Mouse (Mus musculus): ENCODE measurements around the gene Clrn1.
"Not testable (repeated sequence)": the region's sequence is repeated elsewhere in the genome, so short reads cannot be mapped to it uniquely, and the experiment has no call there.

Gene Clrn1

DNA sequence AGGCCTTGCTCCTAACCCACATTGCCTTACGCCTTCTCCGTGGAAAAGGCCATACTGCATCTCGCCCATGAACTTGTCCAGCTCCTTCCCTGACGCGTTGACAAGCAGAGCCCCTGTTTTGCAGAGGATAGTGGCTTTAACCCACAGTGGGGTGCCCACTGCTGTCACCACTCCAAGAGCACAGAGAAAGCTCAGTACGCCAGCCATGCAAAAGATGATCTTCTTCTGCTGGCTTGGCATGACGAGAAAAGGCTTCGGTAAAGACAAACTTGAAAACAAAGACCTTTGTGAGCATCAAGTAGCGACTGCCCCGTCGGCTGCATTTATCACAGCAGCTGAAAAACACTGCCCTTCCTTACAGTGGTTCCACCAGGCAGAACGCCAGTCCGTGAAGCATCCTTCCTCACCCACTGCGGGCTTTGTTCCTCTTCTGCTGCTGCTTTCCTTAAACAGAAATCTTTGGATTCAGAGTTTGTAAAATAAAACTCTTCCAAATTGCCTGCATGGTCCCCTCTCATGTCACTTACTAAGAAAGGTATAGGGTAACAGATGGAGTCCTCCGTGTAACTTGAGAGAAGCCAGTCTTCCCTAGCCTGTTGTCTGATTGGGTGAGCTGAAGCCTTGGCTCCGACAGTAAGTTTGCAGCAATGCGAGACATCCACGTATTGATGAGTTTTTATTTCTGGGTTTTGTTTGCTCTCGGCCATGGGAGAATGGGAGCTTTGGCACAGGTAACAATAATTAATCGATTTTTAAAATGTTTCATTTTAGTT is at the start of gene Clrn1:
Gene Clrn1 (minus strand): TSS at position 540 of the 773 bp plus-strand sequence.
- DNase-seq = no peak

DNA sequence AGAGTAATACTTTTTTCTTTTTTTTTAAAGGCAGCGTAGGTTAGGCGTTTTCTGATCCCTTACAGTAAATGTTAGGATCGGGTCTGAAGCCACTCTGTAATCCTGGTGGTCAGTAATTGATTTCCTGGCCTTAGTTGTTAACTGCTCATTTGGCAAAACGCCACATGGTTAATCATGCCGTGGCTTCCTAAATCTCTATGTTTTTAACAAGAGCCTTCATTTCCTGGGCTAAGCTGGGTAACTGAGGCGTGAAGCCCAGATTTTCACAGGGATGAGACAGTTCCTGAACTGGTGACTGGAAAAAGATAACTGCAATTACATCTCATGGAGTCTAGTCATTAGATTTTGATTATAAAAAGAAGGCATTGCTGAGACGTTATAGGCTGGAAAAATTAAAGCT is 38.9 kb upstream of the Clrn1 start:
- no peak for DNase-seq

DNA sequence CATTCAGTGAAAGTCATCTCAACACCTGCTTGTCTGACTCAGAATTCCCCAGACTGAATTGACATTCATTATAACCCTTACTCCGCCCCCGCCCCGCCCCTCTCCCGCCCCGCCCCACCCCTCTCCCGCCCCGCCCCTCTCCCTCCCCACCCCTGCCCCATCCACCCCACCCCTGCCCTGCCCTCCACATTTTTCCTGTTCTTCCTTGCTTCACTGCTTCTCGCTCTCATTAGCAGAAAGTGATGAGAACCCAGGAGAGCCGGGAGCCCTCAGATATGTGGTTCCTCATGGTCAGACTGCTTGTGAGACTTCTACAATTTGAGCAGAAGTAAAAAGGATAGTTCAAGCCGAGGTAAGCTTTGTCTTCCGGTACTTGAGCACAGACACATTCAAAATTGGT is 38.0 kb upstream of the Clrn1 start:
- no peak for DNase-seq

DNA sequence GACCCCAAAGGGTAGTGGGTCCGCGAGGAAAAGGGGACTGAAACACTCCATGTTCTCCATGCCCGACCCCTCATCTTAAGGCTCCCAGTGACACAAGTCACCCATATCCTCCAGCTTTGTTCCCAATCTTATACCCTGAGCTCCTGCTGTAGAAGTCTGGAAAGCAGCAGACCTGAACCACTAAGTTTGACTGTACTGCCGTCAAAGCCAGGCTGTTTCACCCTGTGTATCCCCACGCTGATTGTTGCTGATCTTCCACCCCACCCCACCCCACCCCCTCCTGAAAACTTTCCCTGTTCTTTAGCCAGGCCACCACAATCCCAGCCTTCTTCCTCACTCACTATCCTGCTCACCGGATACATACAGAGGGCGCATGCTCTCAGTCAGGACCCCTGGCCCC is 37.5 kb upstream of the Clrn1 start:
- no peak for DNase-seq

DNA sequence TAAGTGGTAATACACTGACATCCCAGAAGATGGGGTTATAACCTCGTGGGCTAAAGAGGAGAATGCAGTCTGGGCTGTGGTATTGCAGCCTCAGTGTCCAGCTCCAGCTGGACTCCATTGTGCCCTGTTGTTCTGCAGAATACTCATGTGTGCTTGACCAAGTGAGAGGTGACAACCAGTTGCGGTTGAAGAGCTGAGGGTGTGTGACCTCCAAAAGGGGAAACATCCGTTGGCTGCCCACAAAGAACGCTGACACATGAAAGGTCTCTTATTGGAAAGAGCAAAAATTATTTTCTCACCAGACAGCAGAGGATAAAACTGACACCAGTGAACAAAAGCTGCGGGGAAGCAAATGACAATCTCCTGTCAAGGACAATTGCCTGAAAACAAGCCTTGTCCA is 36.2 kb upstream of the Clrn1 start:
- no peak for DNase-seq

DNA sequence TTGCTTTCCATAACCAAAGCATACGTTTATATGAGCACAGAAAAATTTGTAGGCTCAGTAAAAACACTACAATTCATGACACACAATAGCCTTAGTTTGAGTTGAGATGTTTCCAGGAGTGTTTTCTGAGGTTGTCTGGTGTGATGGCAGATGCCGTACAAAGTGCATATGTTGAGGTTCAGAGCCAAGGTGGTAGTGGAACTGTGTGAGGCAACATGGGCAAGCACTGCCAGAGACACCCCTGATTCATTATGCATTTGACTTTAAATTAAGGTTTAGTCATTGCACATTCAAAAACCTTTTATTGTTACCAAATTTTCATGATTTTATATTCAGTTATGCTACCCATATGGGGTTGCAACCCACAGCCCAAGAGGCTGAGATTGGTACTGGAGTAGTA is 19.5 kb upstream of the Clrn1 start:
- DNase-seq = no peak

DNA sequence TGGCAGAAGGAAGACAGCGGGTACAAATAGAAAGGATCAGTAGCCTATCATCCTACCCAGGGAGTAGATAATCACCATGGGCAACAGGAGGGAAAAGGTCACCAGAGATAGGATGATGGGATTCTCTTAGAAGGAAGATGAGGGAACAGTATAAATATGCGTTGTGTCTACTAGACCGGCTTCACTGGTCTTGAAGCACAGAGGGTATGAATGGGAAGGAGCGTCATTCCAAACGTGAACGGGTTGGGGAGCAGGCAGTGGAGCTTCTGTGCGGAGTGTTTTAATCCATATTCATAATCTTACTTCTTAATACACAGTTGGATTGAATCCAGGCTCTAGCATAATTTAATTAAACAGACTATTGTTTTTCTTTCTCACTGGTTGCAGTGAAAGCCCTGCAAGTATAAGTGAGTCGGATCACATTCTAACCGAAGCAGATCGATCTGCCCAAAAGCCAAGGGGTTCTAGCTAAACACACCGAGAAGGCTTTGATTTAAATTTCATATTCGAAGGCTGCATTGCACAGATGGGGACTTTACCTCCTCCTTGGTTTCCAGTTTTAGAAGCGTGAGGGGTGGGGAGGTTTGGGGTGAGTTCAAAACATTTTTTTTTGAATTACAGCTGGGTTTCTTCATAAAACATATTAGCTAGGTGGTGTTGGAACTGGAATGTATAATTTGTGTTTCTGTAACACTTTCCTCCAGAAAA is 17.1 kb upstream of the Clrn1 start:
- no peak for DNase-seq

DNA sequence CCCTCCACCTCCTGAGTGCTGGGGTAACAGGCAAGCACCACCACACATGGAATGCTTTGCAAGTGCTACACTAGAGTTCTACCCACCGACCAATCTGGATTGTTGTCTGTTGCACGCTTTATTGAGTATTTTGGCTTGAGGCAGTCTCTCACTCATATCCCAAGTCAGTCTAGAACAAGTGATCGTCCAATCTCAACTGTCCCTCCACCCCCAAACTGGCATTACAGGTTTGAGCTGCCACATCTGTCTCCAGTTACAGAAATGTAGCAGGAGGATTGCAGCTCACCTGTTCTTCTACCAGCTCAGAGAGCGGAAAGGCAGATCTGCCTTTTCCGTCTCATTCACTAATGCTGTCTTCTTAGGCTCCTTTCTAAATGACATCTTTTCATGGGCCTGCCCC is 10.0 kb upstream of the Clrn1 start:
- no peak for DNase-seq

DNA sequence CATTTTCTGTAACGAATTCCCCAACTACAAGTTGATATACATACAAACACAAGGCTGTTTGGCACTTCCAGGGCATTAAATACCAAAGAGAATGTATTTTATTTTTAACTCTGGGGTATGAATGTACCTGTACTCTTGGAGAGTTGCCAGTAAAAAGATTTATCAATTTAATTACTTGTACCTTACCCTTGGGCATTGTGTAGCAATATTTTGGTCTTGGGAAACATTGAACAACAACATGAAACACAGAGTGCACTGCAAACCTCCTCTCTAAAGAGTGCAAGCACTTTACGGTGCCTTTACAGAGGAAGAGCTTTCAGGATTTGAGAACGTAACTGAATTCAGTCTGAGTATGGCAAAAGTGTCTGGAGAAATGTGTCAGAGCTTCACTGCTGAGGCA is 9.4 kb upstream of the Clrn1 start:
- DNase-seq = no peak

DNA sequence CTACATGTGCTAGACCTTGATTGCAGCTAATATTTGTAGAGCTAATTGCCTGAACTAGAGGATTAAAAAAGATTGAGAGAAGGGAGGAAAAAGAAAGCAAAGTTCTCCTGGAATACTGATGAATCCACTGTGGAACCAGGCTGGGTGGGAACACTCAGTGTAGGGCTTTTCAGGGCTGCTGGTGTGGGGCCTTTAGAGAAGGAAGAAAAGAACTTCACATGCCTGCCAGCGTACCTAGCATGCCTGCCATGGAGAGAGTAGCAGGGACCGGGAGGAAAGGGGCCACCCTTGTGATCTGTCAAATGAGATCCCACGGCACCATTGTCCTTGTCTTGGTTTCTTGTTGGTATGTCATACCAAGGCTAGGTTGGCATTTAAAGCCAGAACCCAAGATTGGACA is 4.5 kb upstream of the Clrn1 start:
- DNase-seq = no peak

DNA sequence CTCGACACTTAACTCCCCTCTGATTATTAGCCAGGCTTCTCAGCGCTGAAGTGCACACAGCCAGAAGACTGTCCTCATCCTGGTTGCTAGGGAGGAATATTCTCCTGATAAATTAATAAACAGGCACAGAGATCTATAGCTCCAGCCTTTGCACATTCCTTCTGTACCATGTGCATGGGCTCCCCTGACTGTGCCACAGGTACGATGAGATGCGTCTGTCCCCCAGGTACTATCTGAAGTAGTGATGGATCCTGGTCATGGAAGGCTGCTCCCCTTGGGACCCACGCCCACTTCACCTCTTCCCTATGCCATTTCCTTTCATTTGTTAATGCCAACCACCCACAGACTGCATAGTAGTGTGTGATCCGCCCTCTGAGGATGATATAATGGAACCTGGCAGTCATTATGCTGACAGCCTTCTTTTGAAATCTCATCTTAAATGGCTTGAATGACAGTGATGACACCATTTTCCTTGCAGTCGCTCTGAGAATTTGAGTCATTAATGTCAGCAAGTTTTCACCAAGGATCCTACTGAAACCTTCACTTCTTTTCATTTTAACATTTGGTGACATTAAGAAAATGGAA is 3.1 kb upstream of the Clrn1 start:
- DNase-seq = no peak

DNA sequence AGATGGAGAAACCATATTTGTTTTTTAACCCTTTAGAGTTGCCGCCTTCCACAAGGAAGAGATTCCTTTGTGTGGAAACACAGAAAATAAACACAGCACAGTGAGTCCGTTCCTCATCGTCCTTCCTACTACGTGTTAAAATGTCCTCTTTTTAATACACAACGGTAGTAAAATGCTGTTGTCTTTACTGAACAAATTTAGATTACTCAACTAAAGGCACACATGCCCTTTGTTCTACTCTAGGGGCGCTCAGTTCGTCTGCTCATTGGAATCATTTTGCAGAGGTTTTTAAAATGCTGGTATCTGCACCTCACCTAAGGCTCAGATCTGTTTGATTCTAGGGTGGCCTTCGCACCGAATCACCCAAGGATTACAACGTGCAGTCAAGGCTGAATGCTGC is 2.6 kb upstream of the Clrn1 start:
- DNase-seq = no peak

DNA sequence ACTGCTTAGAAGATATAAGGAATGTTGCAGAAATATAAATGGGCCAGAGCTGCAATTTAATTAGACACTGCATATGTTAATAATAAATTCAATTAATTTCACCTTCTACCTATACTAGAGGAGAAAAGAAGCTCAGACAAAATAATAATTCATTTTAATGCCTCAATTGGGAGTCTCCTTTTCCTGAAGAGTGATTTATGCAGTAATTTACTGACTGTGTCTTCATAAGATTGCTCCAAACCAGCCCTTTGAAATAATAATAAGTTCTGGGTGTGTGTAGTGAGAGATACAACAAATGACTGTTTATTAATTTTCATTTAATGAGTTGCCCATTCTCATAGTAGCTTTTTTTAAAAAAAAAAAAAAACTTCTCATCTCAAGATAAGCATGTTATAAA is 1.6 kb downstream of the Clrn1 start:
- DNase-seq = no peak

DNA sequence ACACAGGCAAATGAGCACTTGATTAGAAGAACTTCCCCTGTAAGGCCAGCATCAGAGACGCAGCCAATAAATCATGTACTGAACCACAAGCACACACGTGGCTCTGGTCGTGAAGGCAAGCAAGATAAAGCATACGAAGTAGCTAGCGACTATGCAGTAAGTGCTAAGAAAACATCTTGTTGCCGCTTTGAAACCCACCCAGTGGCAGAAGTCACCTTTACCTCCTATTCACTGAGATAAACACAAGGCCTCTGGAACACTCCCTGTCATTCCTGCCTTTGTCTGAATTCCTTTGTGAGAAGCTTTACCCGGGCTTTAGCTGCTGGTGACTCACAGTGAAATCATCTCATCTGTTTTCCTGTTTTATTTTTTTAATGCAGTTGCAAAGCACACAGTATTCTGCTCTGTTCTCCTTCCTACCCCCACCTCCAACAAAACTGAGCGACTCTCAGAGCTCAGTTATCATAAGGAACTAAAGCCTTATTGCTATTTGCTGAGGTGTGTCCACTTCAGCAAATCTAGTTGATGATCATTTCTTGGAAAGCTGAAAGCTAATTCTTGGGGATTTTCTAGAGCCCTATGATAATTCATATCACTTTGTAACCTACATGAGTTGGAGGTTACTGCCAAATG is 2.1 kb downstream of the Clrn1 start:
- no peak for DNase-seq

DNA sequence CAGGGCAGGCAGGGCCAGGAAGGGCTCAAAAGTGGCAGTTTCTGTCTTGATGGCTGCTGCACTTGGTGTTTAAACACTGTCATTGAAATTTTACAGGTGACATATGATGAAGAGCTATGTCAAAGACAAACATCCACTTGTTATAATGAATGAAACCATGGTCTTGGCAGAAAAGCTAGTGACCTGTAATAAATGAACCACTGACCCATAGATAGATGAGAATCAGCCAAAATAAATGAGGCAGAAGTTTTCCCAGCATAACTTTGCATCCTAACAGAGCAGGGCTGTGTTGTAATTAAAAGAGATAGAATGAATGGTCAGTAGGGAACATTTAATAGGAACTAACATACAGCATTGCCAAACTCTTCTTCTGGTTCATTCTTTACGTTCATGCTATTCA is 4.1 kb downstream of the Clrn1 start:
- no peak for DNase-seq

DNA sequence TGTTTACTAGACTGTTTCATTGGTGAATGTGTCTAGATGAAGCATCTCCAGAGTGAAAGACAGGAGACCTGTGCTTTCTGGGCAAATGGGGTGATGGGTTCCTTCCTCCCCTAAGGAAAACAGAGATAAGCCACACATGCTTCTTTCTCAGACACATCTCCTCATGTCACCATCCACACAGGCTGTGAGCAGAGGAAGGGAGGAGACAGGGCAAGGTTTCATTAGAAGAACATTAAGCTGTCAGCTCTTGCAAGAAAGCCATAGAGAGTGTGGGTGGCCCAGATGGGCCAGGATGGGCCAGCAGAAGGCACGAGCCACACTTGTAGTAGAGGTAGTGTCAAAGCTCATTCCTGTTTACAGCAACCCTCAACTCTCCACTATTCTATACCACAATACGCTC is 5.0 kb downstream of the Clrn1 start:
- DNase-seq = no peak

DNA sequence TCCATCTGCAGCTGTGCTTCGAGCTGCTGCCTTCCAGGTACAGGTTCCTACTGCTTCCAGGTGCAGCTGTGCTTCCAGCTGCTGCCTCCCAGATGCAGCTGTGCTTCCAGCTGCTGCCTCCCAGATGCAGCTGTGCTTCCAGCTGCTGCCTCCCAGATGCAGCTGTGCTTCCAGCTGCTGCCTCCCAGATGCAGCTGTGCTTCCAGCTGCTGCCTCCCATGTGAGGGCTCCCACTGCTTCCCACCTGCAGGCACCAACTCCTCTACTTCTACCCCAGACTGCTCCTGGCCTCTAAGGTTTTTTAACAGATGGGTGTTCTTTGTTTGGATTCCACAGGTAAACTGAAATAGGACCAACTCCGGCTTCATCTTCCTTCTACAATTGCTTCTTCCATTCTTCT is 13.3 kb downstream of the Clrn1 start:
- not testable (repeated sequence) for DNase-seq

DNA sequence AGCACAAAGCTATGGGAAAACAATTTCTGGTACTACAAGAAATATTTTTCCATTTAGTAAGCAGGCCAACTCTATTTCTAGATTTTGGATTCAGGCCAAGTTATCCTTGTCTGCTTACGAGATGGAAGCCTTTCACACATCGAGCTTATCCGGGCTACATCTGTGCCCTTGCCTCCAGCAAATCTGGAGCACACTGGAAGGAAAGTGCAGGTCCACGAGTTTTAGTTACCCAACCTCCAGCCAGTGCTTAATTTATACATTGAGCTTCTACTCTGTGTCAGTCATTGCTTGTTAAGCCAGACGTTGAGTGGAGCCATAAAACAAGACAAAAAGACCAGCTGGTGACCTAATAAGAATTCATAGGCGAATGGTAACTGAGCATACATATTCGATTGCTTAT is 19.4 kb downstream of the Clrn1 start:
- DNase-seq = no peak

DNA sequence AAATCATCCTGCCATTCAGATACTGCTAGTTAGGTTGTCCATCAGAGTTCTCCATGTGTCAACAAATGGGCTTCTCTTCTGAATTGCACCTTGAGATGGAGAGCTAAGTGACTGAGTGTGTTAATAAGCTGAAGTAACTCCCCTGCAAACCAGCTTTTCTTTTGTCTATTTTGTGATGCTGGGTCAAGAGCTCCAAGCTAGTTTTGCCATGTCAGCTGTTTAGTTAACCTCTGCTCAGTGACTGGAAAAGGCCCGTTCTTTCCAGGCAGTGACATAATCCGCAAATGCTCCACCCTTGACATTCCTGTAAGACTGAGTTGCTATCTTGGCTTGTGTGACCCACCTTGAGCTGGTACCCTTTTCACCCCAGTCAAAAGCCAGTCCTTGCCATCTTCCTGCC is 22.2 kb downstream of the Clrn1 start:
- no peak for DNase-seq

DNA sequence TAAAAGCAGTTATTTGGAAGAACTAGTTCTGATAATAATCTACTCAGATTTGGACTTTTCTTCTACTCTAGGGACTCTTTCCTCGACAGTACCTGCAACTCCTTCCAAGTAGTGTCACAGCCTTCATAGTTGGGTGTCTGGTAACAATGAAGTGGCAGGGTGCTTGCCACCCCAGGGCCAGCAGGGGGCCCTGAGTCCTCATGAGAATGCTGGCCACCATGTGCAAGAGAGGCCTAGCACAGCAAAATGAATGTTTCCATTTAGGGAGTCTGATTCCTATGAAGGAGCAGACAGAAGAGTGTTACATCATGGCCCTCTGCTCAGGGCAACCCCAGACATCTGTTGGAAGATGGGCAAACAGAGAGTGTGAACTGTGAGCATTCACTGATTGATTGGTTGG is 41.7 kb downstream of the Clrn1 start:
- DNase-seq = peak; percentile 20

DNA sequence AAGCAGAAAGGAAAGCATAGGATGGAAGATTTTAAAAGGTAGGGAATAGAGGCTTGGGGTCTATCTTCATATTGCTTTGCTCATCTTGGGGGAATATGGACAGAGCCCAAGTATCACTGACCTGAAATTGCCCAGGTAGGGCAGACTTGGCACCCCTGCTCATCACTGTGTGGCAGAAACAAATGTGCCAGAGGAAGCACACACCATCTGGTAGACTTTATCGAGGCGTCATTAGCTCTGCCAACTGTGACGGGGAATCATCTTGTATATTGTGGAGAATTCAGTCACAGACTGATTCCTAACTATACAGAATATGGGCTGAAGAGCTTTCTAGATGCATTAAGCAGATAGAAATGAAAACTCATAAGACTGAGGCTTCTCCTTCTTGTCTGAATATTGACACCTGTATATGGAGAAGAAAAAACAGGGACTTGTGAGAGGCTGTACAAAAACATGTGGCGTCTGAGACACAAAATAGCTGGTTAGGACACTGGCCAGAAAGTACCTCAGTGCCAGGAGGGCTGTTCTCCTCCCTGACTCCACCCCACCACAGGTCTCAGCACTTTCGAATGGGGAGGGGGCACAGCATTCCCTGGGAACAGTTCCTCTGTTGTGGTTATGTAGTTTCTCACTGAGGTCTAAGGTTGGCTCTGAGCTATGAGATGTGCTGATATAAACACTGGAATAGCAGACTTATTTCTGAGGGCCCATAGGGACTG is 51.5 kb downstream of the Clrn1 start:
- DNase-seq = no peak

DNA sequence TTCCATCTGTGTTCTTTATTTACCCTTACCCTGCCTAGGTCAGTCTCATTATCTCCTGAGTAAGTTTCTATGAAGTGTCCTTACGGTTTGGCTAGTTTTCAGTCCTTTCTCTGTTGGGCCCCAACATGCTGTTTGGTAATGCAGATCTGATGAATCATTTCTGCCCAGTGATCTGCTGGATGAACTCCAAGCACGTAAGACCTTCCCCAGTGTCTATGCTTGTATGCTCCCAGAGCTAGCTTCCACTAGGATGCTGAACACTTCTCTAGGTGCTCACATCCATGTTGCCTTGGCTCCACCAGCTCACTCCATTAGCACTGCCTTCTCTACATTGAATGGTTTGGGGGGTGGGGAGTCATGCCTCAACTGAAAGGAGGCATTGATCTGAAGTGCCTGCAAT is 52.3 kb downstream of the Clrn1 start:
- DNase-seq = no peak

DNA sequence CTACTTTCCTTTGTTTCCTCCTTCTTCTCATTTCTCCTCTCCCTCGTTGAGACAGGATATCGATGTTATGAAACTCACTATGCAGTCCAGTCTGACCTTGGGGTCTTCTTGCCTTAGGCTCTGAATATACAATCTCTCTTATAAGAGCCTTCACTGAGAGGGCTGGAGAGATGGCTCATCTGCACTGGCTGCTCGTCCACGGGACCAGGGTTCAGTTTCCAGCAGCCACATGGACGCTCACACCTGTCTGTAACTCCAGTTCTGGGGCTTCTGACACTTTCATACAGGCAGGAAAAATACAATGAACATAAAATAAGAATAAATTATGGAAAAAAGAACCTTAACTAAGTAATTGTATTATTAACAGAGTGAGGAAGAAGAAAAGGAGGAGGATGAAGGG is 53.6 kb downstream of the Clrn1 start:
- no peak for DNase-seq
